Comparison of ENCODE assay signal across 11 mouse cellular contexts in the genomic region with DNA sequence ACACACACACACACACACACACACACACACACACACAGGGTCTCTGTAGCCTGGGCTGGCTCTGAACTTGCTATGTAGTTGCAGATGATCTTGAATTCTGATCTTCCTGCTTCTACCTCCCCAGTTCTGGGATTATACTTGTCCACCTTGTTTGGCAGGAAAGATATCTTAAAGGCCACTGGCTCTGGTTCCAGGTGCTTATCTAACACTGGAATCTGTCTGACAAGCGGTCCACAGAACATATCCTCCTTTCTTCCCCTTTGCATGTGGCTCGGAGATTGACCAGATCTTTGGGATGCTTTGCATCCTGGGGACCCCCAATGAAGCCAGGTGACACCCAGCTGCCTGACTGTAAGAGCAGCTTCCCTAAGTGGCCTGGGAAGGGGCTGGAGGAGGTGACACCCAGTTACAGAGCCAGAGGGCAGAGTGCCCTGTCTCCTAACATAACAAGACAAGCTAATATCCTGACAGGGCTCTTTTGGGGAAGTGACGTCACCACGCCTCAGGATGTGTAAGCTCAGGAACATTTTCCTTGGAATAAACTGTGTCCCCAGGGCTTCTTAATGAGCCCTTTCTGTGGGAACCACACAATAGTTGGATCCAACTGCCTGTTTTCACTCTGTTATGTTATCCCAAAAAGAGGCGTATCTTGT. TPM values are rescaled to one million over a fixed set of nuclear protein-coding genes. Genes with fewer than 3 reads are reported as not detected.
A peak's percentile ranks its signal among the peaks of the same experiment; 100 is the strongest.
DNase-seq lines count a peak whose midpoint lies in the region; ATAC-seq lines count a peak whose summit lies in the region.
"Had no signal": no experiment of that assay in that cellular context is flagged by ENCODE, and none has a peak within 500 bp of the region (broad histone marks: within the 10 kb centered on the region; RNA-seq: fewer than 3 reads in every experiment).

No protein-coding gene starts in this region.

- no peak overlapping the region for H3K4me2 ChIP-seq in intestine, embryonic 15.5 days (replicated peaks)
- no peak overlapping the region for H3K4me2 ChIP-seq in intestine, embryonic 16.5 days (ENCODE audit: low read depth, low read length)
- H3K4me2 ChIP-seq in forebrain, embryonic 16.5 days (ENCODE audit: low read length) = no peak overlapping the region
- H3K4me2 ChIP-seq: liver, embryonic 15.5 days had no signal

- 64% methylated on average over 5 of the region's 5 CpGs for WGBS in intestine, embryonic 15.5 days
- WGBS in intestine, embryonic 16.5 days = 72% methylated on average over 5 of the region's 5 CpGs
- WGBS in forebrain, embryonic 16.5 days = 77% methylated on average over 5 of the region's 5 CpGs

- H3K4me3 ChIP-seq in intestine, embryonic 15.5 days (replicated peaks) = no peak overlapping the region
- no peak overlapping the region for H3K4me3 ChIP-seq in intestine, embryonic 16.5 days (ENCODE audit: low read length)
- H3K4me3 ChIP-seq in forebrain, embryonic 16.5 days (replicated peaks; ENCODE audit: low read length) = no peak overlapping the region
- H3K4me3 ChIP-seq: liver, embryonic 15.5 days had no signal

- intact Hi-C loops in gastrocnemius, postnatal 36 days (cut with DNase I) = no loop called here

- no peaks in the 10 kb centered on the region for H3K36me3 ChIP-seq in intestine, embryonic 15.5 days
- H3K36me3 ChIP-seq in intestine, embryonic 16.5 days (ENCODE audit: control insufficient read depth, insufficient read depth, low read length) = no peaks in the 10 kb centered on the region
- no peaks in the 10 kb centered on the region for H3K36me3 ChIP-seq in forebrain, embryonic 16.5 days (ENCODE audit: control insufficient read depth, insufficient read depth)
- H3K36me3 ChIP-seq: liver, embryonic 15.5 days had no signal

- H3K4me1 ChIP-seq in intestine, embryonic 15.5 days (replicated peaks) = peaks cover 26% of the 10 kb centered on the region
- H3K4me1 ChIP-seq in intestine, embryonic 16.5 days (ENCODE audit: control insufficient read depth, insufficient read depth, low read length) = peaks cover 20% of the 10 kb centered on the region
- peaks cover 5% of the 10 kb centered on the region; the same call in 1 of the 2 replicates for H3K4me1 ChIP-seq in forebrain, embryonic 16.5 days (replicated peaks; ENCODE audit: control insufficient read depth, insufficient read depth, low read length)

- ATAC-seq in intestine, embryonic 15.5 days = no peak
- no peak for ATAC-seq in intestine, embryonic 16.5 days
- no peak for ATAC-seq in forebrain, embryonic 16.5 days

- H3K9me3 ChIP-seq in intestine, embryonic 15.5 days = no peaks in the 10 kb centered on the region
- no peaks in the 10 kb centered on the region for H3K9me3 ChIP-seq in intestine, embryonic 16.5 days (ENCODE audit: control insufficient read depth, low read length)
- no peaks in the 10 kb centered on the region for H3K9me3 ChIP-seq in forebrain, embryonic 16.5 days (ENCODE audit: control insufficient read depth, low read length)
- H3K9me3 ChIP-seq: liver, embryonic 15.5 days had no signal

- DNase-seq in gastrocnemius, postnatal 36 days = peak; percentile 55 to 57
- DNase-seq in heart, postnatal 4 days = peak; percentile 77
- DNase-seq in lung, postnatal 14 days = peak; percentile 70
- no peak for DNase-seq in urinary bladder, postnatal 25 days (ENCODE audit: low spot score)
- no peak for DNase-seq in cerebellum, postnatal 36 days
- DNase-seq: layer of hippocampus, adult 9-11 months; thymus, adult 18-20 months had no signal

- H3K27me3 ChIP-seq in intestine, embryonic 15.5 days (replicated peaks) = 0 out of 2 replicates have a peak, but pooled peaks cover 2% of the 10 kb centered on the region
- 0 out of 2 replicates have a peak, but pooled peaks cover 3% of the 10 kb centered on the region for H3K27me3 ChIP-seq in intestine, embryonic 16.5 days (replicated peaks; ENCODE audit: control insufficient read depth, insufficient read depth, low read length)
- H3K27me3 ChIP-seq in forebrain, embryonic 16.5 days (replicated peaks; ENCODE audit: control insufficient read depth, insufficient read depth, low read length) = no peaks in the 10 kb centered on the region

- H3K9ac ChIP-seq in intestine, embryonic 15.5 days = no peak overlapping the region
- no peak overlapping the region for H3K9ac ChIP-seq in intestine, embryonic 16.5 days (ENCODE audit: low read depth, low read length)
- H3K9ac ChIP-seq in forebrain, embryonic 16.5 days (replicated peaks; ENCODE audit: low read depth, low read length) = no peak overlapping the region
- H3K9ac ChIP-seq: liver, embryonic 15.5 days had no signal

- H3K27ac ChIP-seq in intestine, embryonic 15.5 days = 0 out of 2 replicates have a peak overlapping the region, but pooled peaks have one; percentile 6
- no peak overlapping the region for H3K27ac ChIP-seq in intestine, embryonic 16.5 days (ENCODE audit: low read length)
- no peak overlapping the region for H3K27ac ChIP-seq in forebrain, embryonic 16.5 days (ENCODE audit: low read length)
- H3K27ac ChIP-seq: liver, embryonic 15.5 days had no signal

RNA-seq across cellular contexts. Expression of a gene that starts 20.9 kb away (rescaled TPM):
- 30.4 and 30.7 TPM in 2 replicates for polyA plus RNA-seq in intestine, embryonic 15.5 days (2015; fragmentation: Nextera tagmentation; extraction: Ambion mirVana)
- 28.5 and 29.5 TPM in 2 replicates for polyA plus RNA-seq in intestine, embryonic 16.5 days (2015; fragmentation: Nextera tagmentation; extraction: Ambion mirVana)
- total RNA-seq in gastrocnemius, postnatal 36 days (2021) = 10 to 100 TPM; 37.6 to 42.9 TPM
- total RNA-seq in heart, postnatal 4 days (2021) = 10 to 100 TPM; 78.4 to 81.7 TPM
- 76.9 and 83.7 TPM in 2 replicates for polyA plus RNA-seq in forebrain, embryonic 16.5 days (2015; fragmentation: Nextera tagmentation; extraction: Ambion mirVana)

Comparison
In these comparisons a context has a peak if more than half of its experiments do, and no peak if none do; other contexts are left out.
1. DNase-seq: peak in gastrocnemius, postnatal 36 days (2 of 2), heart, postnatal 4 days (single experiment) and lung, postnatal 14 days (single experiment); none in urinary bladder, postnatal 25 days (single experiment) and cerebellum, postnatal 36 days (0 of 2).